Mouse (Mus musculus) neural tube, embryonic 11.5 days (tissue): ENCODE data around the gene Atp1a3. TPM values are rescaled to one million over a fixed set of nuclear protein-coding genes. Genes with fewer than 3 reads are reported as not detected.
"Not testable (repeated sequence)": the region's sequence is repeated elsewhere in the genome, so short reads cannot be mapped to it uniquely, and the experiment has no call there.

ENCODE experiments used
- ATAC-seq: fragments of 200-750 bp; cut with Nextera tagmentation; 2 replicates; pipeline ENCODE4 v1.8.0; 2017; ENCODE audit warnings: moderate number of reproducible peaks, mild to moderate bottlenecking, moderate TSS enrichment, moderate library complexity; ENCODE audit not compliant: insufficient read depth, low FRiP score, low TSS enrichment
- DNase-seq: peaks from one replicate; pipeline ENCODE4 v3.0.0-alpha.2; 2015; ENCODE audit warnings: low spot score
- H3K27ac ChIP-seq: fragments of 300-500 bp; sonication (generic); 2 replicates; pipeline ENCODE4 v1.5.1; 2014; ENCODE audit warnings: low read depth, mild to moderate bottlenecking, low read length
- H3K27me3 ChIP-seq: fragments of 300-500 bp; sonication (generic); 2 replicates; pipeline ENCODE4 v1.6.1; 2014; ENCODE audit warnings: mild to moderate bottlenecking, low read length, mixed read lengths; ENCODE audit not compliant: control insufficient read depth, insufficient read depth
- H3K36me3 ChIP-seq: fragments of 300-500 bp; sonication (generic); 2 replicates; pipeline ENCODE4 v1.6.1; 2014; ENCODE audit warnings: mild to moderate bottlenecking, low read length, moderate library complexity, mixed read lengths; ENCODE audit not compliant: control insufficient read depth, insufficient read depth
- H3K4me1 ChIP-seq: fragments of 300-500 bp; sonication (generic); 2 replicates; pipeline ENCODE4 v1.6.1; 2014; ENCODE audit warnings: low read length, mixed read lengths; ENCODE audit not compliant: control insufficient read depth, insufficient read depth
- H3K4me2 ChIP-seq: fragments of 300-500 bp; sonication (generic); 2 replicates; pipeline ENCODE4 v1.6.1; 2014; ENCODE audit warnings: low read depth, mild to moderate bottlenecking, moderate library complexity
- H3K4me3 ChIP-seq: fragments of 300-500 bp; sonication (generic); 2 replicates; pipeline ENCODE4 v1.5.1; 2014; ENCODE audit warnings: low read depth, low read length
- H3K9ac ChIP-seq: fragments of 300-500 bp; sonication (generic); 2 replicates; pipeline ENCODE4 v1.6.1; 2014; ENCODE audit warnings: mild to moderate bottlenecking, low read length
- H3K9me3 ChIP-seq: fragments of 300-500 bp; sonication (generic); 2 replicates; pipeline ENCODE4 v1.6.1; 2016; ENCODE audit warnings: low read length; ENCODE audit not compliant: control insufficient read depth
- WGBS: fragments of 180-500 bp; shearing (Covaris S2); extraction: QIAGEN DNeasy Blood & Tissue Kit; methylation state at CpG from one replicate; pipeline ENCODE4 v1.1.7; 2014; 5-methylcytosine and 5-hydroxymethylcytosine counted together
- polyA plus RNA-seq: library from polyadenylated mRNA; unstranded; fragments of >200 nt; fragmentation: Nextera tagmentation; extraction: Ambion mirVana; gene quantifications from 2 replicates; pipeline ENCODE4 v1.2.1, GENCODE M21; 2014

Atp1a3 gene
- polyA plus RNA-seq = 50.6 and 59.9 TPM in 2 replicates

GRCm38 (mm10) chr7:25005421-25006065 is at the start of gene Atp1a3:
Gene Atp1a3, minus strand, starts transcription at chr7:25005958.
- H3K36me3 ChIP-seq = no peaks in the 10 kb centered on the region
- peak; percentile 77 for DNase-seq
- ATAC-seq = peak; percentile 73
- H3K4me1 ChIP-seq = peaks cover 22% of the 10 kb centered on the region
- H3K9me3 ChIP-seq = no peaks in the 10 kb centered on the region
- WGBS = under 1% methylated on average over 53 of the region's 54 CpGs
- H3K27me3 ChIP-seq = peaks cover 54% of the 10 kb centered on the region
- peak within 1 kb of the TSS; percentile 53 for H3K4me3 ChIP-seq
- H3K4me2 ChIP-seq = peak within 1 kb of the TSS; percentile 88
- no peak within 1 kb of the TSS for H3K27ac ChIP-seq
- peak within 1 kb of the TSS; percentile 68 for H3K9ac ChIP-seq

- Histone ChIP-seq H3K4me3 (no peak overlapping the region), H3K4me2 (no peak overlapping the region), H3K27me3 (no peaks in the 10 kb centered on the region), H3K9me3 (no peaks in the 10 kb centered on the region), H3K36me3 (peaks cover 20% of the 10 kb centered on the region), H3K27ac (no peak overlapping the region), H3K4me1 (no peaks in the 10 kb centered on the region), H3K9ac (no peak overlapping the region)
- WGBS = 91% methylated on average over 3 of the region's 3 CpGs
- ATAC-seq (no peak), DNase-seq (no peak)
Measured at GRCm38 (mm10) chr7:25052587-25052986, 46.8 kb upstream of the Atp1a3 start.

GRCm38 (mm10) chr7:25049295-25049930 is 43.7 kb upstream of the Atp1a3 start:
- peaks cover 6% of the 10 kb centered on the region for H3K36me3 ChIP-seq

GRCm38 (mm10) chr7:25047363-25047762 is 41.6 kb upstream of the Atp1a3 start:
- peaks cover 6% of the 10 kb centered on the region; the same call in 1 of the 2 replicates for H3K36me3 ChIP-seq
- WGBS = 88% methylated on average over 8 of the region's 8 CpGs
- ATAC-seq = no peak
- H3K9me3 ChIP-seq = no peaks in the 10 kb centered on the region
- H3K9ac ChIP-seq = no peak overlapping the region
- no peaks in the 10 kb centered on the region for H3K27me3 ChIP-seq
- H3K4me3 ChIP-seq = no peak overlapping the region
- H3K27ac ChIP-seq = no peak overlapping the region
- no peak for DNase-seq
- H3K4me2 ChIP-seq = no peak overlapping the region
- H3K4me1 ChIP-seq = no peaks in the 10 kb centered on the region

More at GRCm38 (mm10) chr7:25049295-25049930, 43.7 kb upstream of the Atp1a3 start:
- no peaks in the 10 kb centered on the region for H3K4me1 ChIP-seq
- DNase-seq = no peak
- H3K27ac ChIP-seq = no peak overlapping the region
- no peak overlapping the region for H3K4me2 ChIP-seq
- H3K4me3 ChIP-seq = no peak overlapping the region
- WGBS = 89% methylated on average over 16 of the region's 16 CpGs
- ATAC-seq = no peak
- no peak overlapping the region for H3K9ac ChIP-seq
- no peaks in the 10 kb centered on the region for H3K9me3 ChIP-seq
- H3K27me3 ChIP-seq = no peaks in the 10 kb centered on the region

GRCm38 (mm10) chr7:25044599-25044998 is 38.8 kb upstream of the Atp1a3 start:
- H3K4me1 ChIP-seq, H3K27ac ChIP-seq, H3K27me3 ChIP-seq, H3K4me2 ChIP-seq, ATAC-seq, H3K36me3 ChIP-seq, DNase-seq, H3K4me3 ChIP-seq, H3K9me3 ChIP-seq, H3K9ac ChIP-seq: not testable (repeated sequence)
- 94% methylated on average over 7 of the region's 7 CpGs for WGBS

- H3K4me1 ChIP-seq = no peaks in the 10 kb centered on the region
- no peaks in the 10 kb centered on the region for H3K9me3 ChIP-seq
- 92% methylated on average over 12 of the region's 12 CpGs for WGBS
- H3K9ac ChIP-seq = no peak overlapping the region
- no peak overlapping the region for H3K27ac ChIP-seq
- no peak overlapping the region for H3K4me3 ChIP-seq
- peaks cover 2% of the 10 kb centered on the region for H3K36me3 ChIP-seq
- H3K4me2 ChIP-seq = no peak overlapping the region
- H3K27me3 ChIP-seq = no peaks in the 10 kb centered on the region
- no peak for ATAC-seq
- no peak for DNase-seq
Measured at GRCm38 (mm10) chr7:25041921-25042320, 36.2 kb upstream of the Atp1a3 start.

GRCm38 (mm10) chr7:25035916-25036315 is 30.2 kb upstream of the Atp1a3 start:
- Histone ChIP-seq H3K4me1 (no peaks in the 10 kb centered on the region), H3K36me3 (peaks cover 2% of the 10 kb centered on the region; the same call in 1 of the 2 replicates), H3K27me3 (no peaks in the 10 kb centered on the region), H3K27ac (no peak overlapping the region), H3K9me3 (no peaks in the 10 kb centered on the region), H3K4me3 (no peak overlapping the region), H3K9ac (no peak overlapping the region), H3K4me2 (no peak overlapping the region)
- peak; percentile 74 for DNase-seq
- WGBS = 61% methylated on average over 7 of the region's 7 CpGs
- ATAC-seq = no peak

- H3K4me1 ChIP-seq = no peaks in the 10 kb centered on the region
- no peak overlapping the region for H3K4me2 ChIP-seq
- no peak for DNase-seq
- no peaks in the 10 kb centered on the region for H3K27me3 ChIP-seq
- no peak overlapping the region for H3K9ac ChIP-seq
- no peak overlapping the region for H3K27ac ChIP-seq
- peaks cover 2% of the 10 kb centered on the region; the same call in 1 of the 2 replicates for H3K36me3 ChIP-seq
- 97% methylated on average over 4 of the region's 4 CpGs for WGBS
- H3K4me3 ChIP-seq = no peak overlapping the region
- no peaks in the 10 kb centered on the region for H3K9me3 ChIP-seq
- no peak for ATAC-seq
Measured at GRCm38 (mm10) chr7:25034796-25035195, 29.0 kb upstream of the Atp1a3 start.

GRCm38 (mm10) chr7:25031528-25031927 is 25.8 kb upstream of the Atp1a3 start:
- H3K36me3 ChIP-seq = peaks cover 4% of the 10 kb centered on the region; the same call in 1 of the 2 replicates

More at GRCm38 (mm10) chr7:25031528-25031927, 25.8 kb upstream of the Atp1a3 start:
- 79% methylated on average over 3 of the region's 3 CpGs for WGBS
- H3K4me1 ChIP-seq = no peaks in the 10 kb centered on the region
- no peaks in the 10 kb centered on the region for H3K27me3 ChIP-seq
- no peaks in the 10 kb centered on the region for H3K9me3 ChIP-seq
- H3K4me3 ChIP-seq = no peak overlapping the region
- H3K27ac ChIP-seq = no peak overlapping the region
- DNase-seq = no peak
- no peak overlapping the region for H3K9ac ChIP-seq
- H3K4me2 ChIP-seq = no peak overlapping the region
- no peak for ATAC-seq
